Mouse (Mus musculus) MEL (cell line): ENCODE measurements at regions not wholly inside any gene's neighbourhood (a gene's known extent, or its start where the extent isn't known, plus 50 kb on each side); places are given as distances from the start of the nearest gene placed in this dataset.

Experiments used
- DNase-seq: peaks from one replicate; pipeline ENCODE4 v3.0.0; 2011; ENCODE audit warnings: low read depth, low spot score
- H3K27ac ChIP-seq: 2 replicates; pipeline ENCODE4 v1.5.1; 2012; ENCODE audit warnings: low read depth, mild to moderate bottlenecking, control low read depth, low read length, moderate library complexity; ENCODE audit not compliant: control insufficient read depth
- H3K27me3 ChIP-seq, 2 experiments: fragments of 150-350 bp in 1 of 2; sonication (generic) in 1 of 2; 2 replicates each; pipeline ENCODE4 v1.6.1; 2012; ENCODE audit warnings: low read length in 2 of 2, mild to moderate bottlenecking in 2 of 2, improper control_type of control experiment in 1 of 2, moderate library complexity in 1 of 2; ENCODE audit not compliant: insufficient read depth in 2 of 2, control insufficient read depth in 1 of 2
- H3K36me3 ChIP-seq, 2 experiments: 2 replicates each; pipeline ENCODE4 v1.6.1; 2012 to 2014; ENCODE audit warnings: low read length in 2 of 2, improper control_type of control experiment in 1 of 2, inconsistent platforms in 1 of 2, mild to moderate bottlenecking in 1 of 2; ENCODE audit not compliant: insufficient read depth in 2 of 2, control insufficient read depth in 1 of 2
- H3K4me1 ChIP-seq, 2 experiments: fragments of 150-350 bp in 1 of 2; sonication (generic) in 1 of 2; 2 replicates each; pipeline ENCODE4 v1.6.1; 2012; ENCODE audit warnings: low read length in 2 of 2, improper control_type of control experiment in 1 of 2, mild to moderate bottlenecking in 1 of 2; ENCODE audit not compliant: insufficient read depth in 2 of 2, control insufficient read depth in 1 of 2
- H3K4me3 ChIP-seq, 2 experiments: fragments of 150-350 bp in 1 of 2; sonication (generic) in 1 of 2; 2 replicates each; pipeline ENCODE4 v1.5.1; 2012; ENCODE audit warnings: low read depth in 2 of 2, low read length in 2 of 2, mild to moderate bottlenecking in 2 of 2, moderate library complexity in 2 of 2, control low read depth in 1 of 2, improper control_type of control experiment in 1 of 2; ENCODE audit not compliant: control insufficient read depth in 1 of 2, insufficient read depth in 1 of 2
- H3K79me2 ChIP-seq: 2 replicates; pipeline ENCODE4 v1.6.1; 2012; ENCODE audit warnings: mild to moderate bottlenecking, low read length, moderate library complexity; ENCODE audit not compliant: control insufficient read depth, poor library complexity, insufficient read depth
- H3K9ac ChIP-seq: 2 replicates; pipeline ENCODE4 v1.6.1; 2012; ENCODE audit warnings: low read depth, mild to moderate bottlenecking, control low read depth, low read length, moderate library complexity; ENCODE audit not compliant: control insufficient read depth, poor library complexity, severe bottlenecking
- H3K9me3 ChIP-seq: fragments of 150-350 bp; sonication (generic); replicated peaks from 2 replicates; pipeline ENCODE4 v1.6.1; 2012; ENCODE audit warnings: mild to moderate bottlenecking, low read length, improper control_type of control experiment, moderate library complexity; ENCODE audit not compliant: insufficient read depth
- CHD1 ChIP-seq: IDR thresholded peaks from 2 replicates; pipeline ENCODE4 v1.6.1; 2012; ENCODE audit warnings: low read depth, mild to moderate bottlenecking, inconsistent platforms, low read length, improper control_type of control experiment
- CTCF ChIP-seq, 3 experiments: IDR thresholded peaks in 2 of 3; conservative IDR thresholded peaks in 1 of 3; 2 replicates each; pipeline ENCODE4 v1.5.1; 2011 to 2012; ENCODE audit warnings: low read length in 3 of 3, low read depth in 2 of 3, mild to moderate bottlenecking in 2 of 3, improper control_type of control experiment in 1 of 3, inconsistent platforms in 1 of 3, mixed read lengths in 1 of 3, moderate library complexity in 1 of 3; ENCODE audit not compliant: control insufficient read depth in 1 of 3, insufficient read depth in 1 of 3, poor library complexity in 1 of 3, severe bottlenecking in 1 of 3
- E2F4 ChIP-seq: IDR thresholded peaks from 2 replicates; pipeline ENCODE4 v1.6.1; 2011; ENCODE audit warnings: low read depth, low read length, improper control_type of control experiment, borderline replicate concordance
- ELF1 ChIP-seq: IDR thresholded peaks from 2 replicates; pipeline ENCODE4 v1.6.1; 2014; ENCODE audit warnings: low read depth, mild to moderate bottlenecking, inconsistent platforms, low read length, improper control_type of control experiment, moderate library complexity
- EP300 ChIP-seq, 2 experiments: IDR thresholded peaks; 2 replicates each; pipeline ENCODE4 v1.6.1; 2011; ENCODE audit warnings: improper control_type of control experiment in 2 of 2, low read length in 2 of 2, low read depth in 1 of 2, mild to moderate bottlenecking in 1 of 2
- GABPA ChIP-seq: IDR thresholded peaks from 2 replicates; pipeline ENCODE4 v1.6.1; 2012; ENCODE audit warnings: low read depth, mild to moderate bottlenecking, inconsistent platforms, low read length, improper control_type of control experiment, moderate library complexity
- GATA1 ChIP-seq: IDR thresholded peaks from 2 replicates; pipeline ENCODE4 v1.6.1; 2011; ENCODE audit warnings: low read depth, low read length, improper control_type of control experiment
- HCFC1 ChIP-seq: IDR thresholded peaks from 2 replicates; pipeline ENCODE4 v1.6.1; 2012; ENCODE audit warnings: low read depth, mild to moderate bottlenecking, inconsistent platforms, low read length, improper control_type of control experiment, moderate library complexity
- MAFK ChIP-seq: IDR thresholded peaks from 2 replicates; pipeline ENCODE4 v1.6.1; 2011; ENCODE audit warnings: low read depth, mild to moderate bottlenecking, low read length, improper control_type of control experiment, borderline replicate concordance
- MAZ ChIP-seq: IDR thresholded peaks from 2 replicates; pipeline ENCODE4 v1.6.1; 2012; ENCODE audit warnings: low read depth, mild to moderate bottlenecking, inconsistent platforms, low read length, improper control_type of control experiment
- MXI1 ChIP-seq: IDR thresholded peaks from 2 replicates; pipeline ENCODE4 v1.6.1; 2011; ENCODE audit warnings: mild to moderate bottlenecking, low read depth, low read length, improper control_type of control experiment
- MYB ChIP-seq: IDR thresholded peaks from 2 replicates; pipeline ENCODE4 v1.6.1; 2011; ENCODE audit warnings: mild to moderate bottlenecking, low read depth, low read length, improper control_type of control experiment
- NRF1 ChIP-seq: IDR thresholded peaks from 2 replicates; pipeline ENCODE4 v1.6.1; 2014; ENCODE audit warnings: low read depth, mild to moderate bottlenecking, inconsistent platforms, low read length, improper control_type of control experiment, moderate library complexity; ENCODE audit not compliant: poor library complexity, insufficient read depth, severe bottlenecking
- POLR2A ChIP-seq, 2 experiments: IDR thresholded peaks; 2 replicates each; pipeline ENCODE4 v1.6.1; 2011 to 2012; ENCODE audit warnings: low read length in 2 of 2, mild to moderate bottlenecking in 2 of 2, control low read depth in 1 of 2, improper control_type of control experiment in 1 of 2, low read depth in 1 of 2, moderate library complexity in 1 of 2; ENCODE audit not compliant: control insufficient read depth in 1 of 2, insufficient read depth in 1 of 2, poor library complexity in 1 of 2
- RAD21 ChIP-seq: IDR thresholded peaks from 2 replicates; pipeline ENCODE4 v1.6.1; 2011; ENCODE audit warnings: mild to moderate bottlenecking, low read depth, low read length, improper control_type of control experiment
- RCOR1 ChIP-seq: IDR thresholded peaks from 2 replicates; pipeline ENCODE4 v1.6.1; 2012; ENCODE audit warnings: low read depth, mild to moderate bottlenecking, inconsistent platforms, low read length, improper control_type of control experiment
- SIN3A ChIP-seq: IDR thresholded peaks from 2 replicates; pipeline ENCODE4 v1.6.1; 2012; ENCODE audit warnings: low read length, improper control_type of control experiment, inconsistent platforms
- SMC3 ChIP-seq: IDR thresholded peaks from 2 replicates; pipeline ENCODE4 v1.6.1; 2011; ENCODE audit warnings: low read depth, low read length, improper control_type of control experiment
- TAL1 ChIP-seq: IDR thresholded peaks from 2 replicates; pipeline ENCODE4 v1.6.1; 2012; ENCODE audit warnings: mild to moderate bottlenecking, inconsistent platforms, low read length, moderate library complexity, mixed read lengths
- TCF12 ChIP-seq: IDR thresholded peaks from 2 replicates; pipeline ENCODE4 v1.6.1; 2014; ENCODE audit warnings: low read depth, mild to moderate bottlenecking, inconsistent platforms, low read length, improper control_type of control experiment, moderate library complexity
- UBTF ChIP-seq: IDR thresholded peaks from 2 replicates; pipeline ENCODE4 v1.6.1; 2012; ENCODE audit warnings: low read depth, mild to moderate bottlenecking, inconsistent platforms, low read length, improper control_type of control experiment, moderate library complexity, borderline replicate concordance; ENCODE audit not compliant: insufficient read depth
- USF1 ChIP-seq: IDR thresholded peaks from 2 replicates; pipeline ENCODE4 v1.6.1; 2014; ENCODE audit warnings: low read depth, mild to moderate bottlenecking, inconsistent platforms, low read length, improper control_type of control experiment, moderate library complexity
- USF2 ChIP-seq, 2 experiments: IDR thresholded peaks; 2 replicates each; pipeline ENCODE4 v1.6.1; 2011 to 2012; ENCODE audit warnings: improper control_type of control experiment in 2 of 2, low read length in 2 of 2, borderline replicate concordance in 1 of 2, inconsistent platforms in 1 of 2, low read depth in 1 of 2, mild to moderate bottlenecking in 1 of 2; ENCODE audit not compliant: insufficient read depth in 1 of 2
- ZNF384 ChIP-seq: IDR thresholded peaks from 2 replicates; pipeline ENCODE4 v1.6.1; 2012; ENCODE audit warnings: low read depth, mild to moderate bottlenecking, inconsistent platforms, low read length, improper control_type of control experiment

GRCm38 (mm10) chr8:30511358-30511757 lies 2917.2 kb upstream of the 5930422O12Rik start:
- Histone ChIP-seq H3K79me2 (no peaks in the 10 kb centered on the region), H3K4me3 (no peak overlapping the region), H3K27ac (no peak overlapping the region), H3K4me1 (no peaks in the 10 kb centered on the region)
- no peak for DNase-seq
- no peak for TF ChIP-seq USF1
- TF ChIP-seq, all 39 proteins: peak for 0
- H3K27me3 ChIP-seq, result no peaks in the 10 kb centered on the region
- H3K9me3 ChIP-seq, result no peaks in the 10 kb centered on the region
- H3K36me3 ChIP-seq, result no peaks in the 10 kb centered on the region
- H3K9ac ChIP-seq, result no peak overlapping the region

DNA sequence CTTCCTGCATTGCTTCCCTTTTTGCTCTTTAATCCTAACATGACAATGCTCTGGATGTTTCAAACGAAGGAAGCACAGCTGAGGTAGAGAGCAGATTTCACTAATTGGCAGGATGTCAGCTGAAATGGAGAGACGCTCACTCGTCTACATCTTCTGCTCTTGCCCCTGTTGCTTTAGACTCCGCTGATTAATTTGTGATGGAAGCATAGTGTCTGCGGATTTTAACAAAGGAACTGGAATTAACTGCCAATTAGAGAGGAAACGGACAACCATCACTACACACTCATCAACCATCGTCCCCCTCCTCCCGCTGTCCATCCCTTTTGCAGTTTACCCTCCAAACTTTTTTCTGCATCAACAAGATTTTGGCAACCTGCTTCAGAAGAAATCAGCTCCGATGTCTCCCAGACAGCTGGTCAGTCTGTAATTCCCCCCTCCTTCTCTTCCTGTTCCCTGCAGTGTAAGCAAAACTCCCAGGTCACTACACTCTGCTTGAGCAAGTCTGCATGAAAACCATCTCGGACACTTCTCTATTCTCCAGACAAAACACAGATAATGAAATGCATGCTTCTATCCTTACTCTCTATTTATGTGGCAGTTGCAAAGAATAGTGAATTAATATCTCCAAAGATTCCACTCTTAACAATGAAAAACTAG lies 2905.6 kb upstream of the 5930422O12Rik start:
- H3K79me2 ChIP-seq, result no peaks in the 10 kb centered on the region
- no peak overlapping the region for H3K27ac ChIP-seq
- no peak overlapping the region for H3K9ac ChIP-seq
- no peak for DNase-seq
- no peak for TF ChIP-seq E2F4
- TF ChIP-seq MAZ, result no peak
- no peak for TF ChIP-seq UBTF
- TF ChIP-seq CHD1, result no peak
- no peak for TF ChIP-seq MAFK
- TF ChIP-seq GABPA, result no peak
- TF ChIP-seq USF2 (IDR thresholded peaks at IDR 0.05; ENCODE audit: borderline replicate concordance in 1 of 2, insufficient read depth in 1 of 2, low read depth in 1 of 2, low read length in 2 of 2), result no peak
- TF ChIP-seq RAD21, result no peak
- no peaks in the 10 kb centered on the region for H3K4me1 ChIP-seq
- H3K27me3 ChIP-seq, result no peaks in the 10 kb centered on the region
- H3K9me3 ChIP-seq, result no peaks in the 10 kb centered on the region
- no peak overlapping the region for H3K4me3 ChIP-seq
- no peaks in the 10 kb centered on the region for H3K36me3 ChIP-seq

GRCm38 (mm10) chr8:30532862-30533500 lies 2895.5 kb upstream of the 5930422O12Rik start:
- no peak overlapping the region for H3K4me3 ChIP-seq
- no peaks in the 10 kb centered on the region for H3K4me1 ChIP-seq
- H3K9ac ChIP-seq, result no peak overlapping the region
- H3K9me3 ChIP-seq, result no peaks in the 10 kb centered on the region
- no peaks in the 10 kb centered on the region for H3K27me3 ChIP-seq
- no peak for DNase-seq
- no peak overlapping the region for H3K27ac ChIP-seq
- no peaks in the 10 kb centered on the region for H3K79me2 ChIP-seq
- no peak for TF ChIP-seq GABPA
- no peak for TF ChIP-seq MXI1
- no peak for TF ChIP-seq MYB
- TF ChIP-seq GATA1, result no peak
- no peak for TF ChIP-seq RCOR1
- TF ChIP-seq EP300 (IDR thresholded peaks at IDR 0.05; ENCODE audit: low read depth in 1 of 2, low read length in 2 of 2), result no peak
- no peak for TF ChIP-seq SMC3
- TF ChIP-seq POLR2A (IDR thresholded peaks at IDR 0.05; ENCODE audit: control insufficient read depth in 1 of 2, insufficient read depth in 1 of 2, low read depth in 1 of 2, low read length in 2 of 2, poor library complexity in 1 of 2), result no peak
- no peak for TF ChIP-seq TAL1
- TF ChIP-seq CTCF (IDR thresholded peaks at IDR 0.05 in 2 of 3, conservative IDR thresholded peaks at IDR 0.05 in 1 of 3; ENCODE audit: control insufficient read depth in 1 of 3, insufficient read depth in 1 of 3, low read depth in 2 of 3, low read length in 3 of 3, poor library complexity in 1 of 3, severe bottlenecking in 1 of 3), result no peak
- TF ChIP-seq HCFC1, result no peak
- no peak for TF ChIP-seq NRF1
- no peak for TF ChIP-seq TCF12
- TF ChIP-seq SIN3A, result no peak
- TF ChIP-seq ELF1, result no peak
- TF ChIP-seq ZNF384, result no peak
- TF ChIP-seq USF2 (IDR thresholded peaks at IDR 0.05; ENCODE audit: borderline replicate concordance in 1 of 2, insufficient read depth in 1 of 2, low read depth in 1 of 2, low read length in 2 of 2), result no peak
- TF ChIP-seq, all 39 proteins: peak for 0
- no peaks in the 10 kb centered on the region for H3K36me3 ChIP-seq
